Mouse (Mus musculus) hindbrain, embryonic 13.5 days (tissue): ENCODE data around the gene Gm27179. TPM values are rescaled to one million over a fixed set of nuclear protein-coding genes. Genes with fewer than 3 reads are reported as not detected.
"Not testable (repeated sequence)": the region's sequence is repeated elsewhere in the genome, so short reads cannot be mapped to it uniquely, and the experiment has no call there.

Source experiments
- ATAC-seq: fragments of 200-750 bp; cut with Nextera tagmentation; 2 replicates; pipeline ENCODE4 v1.8.0; 2017; ENCODE audit warnings: moderate TSS enrichment; ENCODE audit not compliant: low FRiP score
- H3K27ac ChIP-seq: fragments of 300-500 bp; sonication (generic); 2 replicates; pipeline ENCODE4 v1.5.1; 2015; ENCODE audit warnings: inconsistent platforms, mild to moderate bottlenecking, moderate library complexity
- H3K27me3 ChIP-seq: fragments of 300-500 bp; sonication (generic); 2 replicates; pipeline ENCODE4 v1.6.1; 2015; ENCODE audit warnings: mild to moderate bottlenecking, inconsistent platforms
- H3K36me3 ChIP-seq: fragments of 300-500 bp; sonication (generic); 2 replicates; pipeline ENCODE4 v1.6.1; 2015; ENCODE audit warnings: mild to moderate bottlenecking, inconsistent platforms
- H3K4me1 ChIP-seq: fragments of 300-500 bp; sonication (generic); replicated peaks from 2 replicates; pipeline ENCODE4 v1.6.1; 2015; ENCODE audit warnings: inconsistent platforms
- H3K4me2 ChIP-seq: fragments of 300-500 bp; sonication (generic); 2 replicates; pipeline ENCODE4 v1.6.1; 2015; ENCODE audit warnings: inconsistent platforms, mild to moderate bottlenecking, moderate library complexity
- H3K4me3 ChIP-seq: fragments of 300-500 bp; sonication (generic); 2 replicates; pipeline ENCODE4 v1.5.1; 2015; ENCODE audit warnings: mild to moderate bottlenecking, inconsistent platforms
- H3K9ac ChIP-seq: fragments of 300-500 bp; sonication (generic); 2 replicates; pipeline ENCODE4 v1.6.1; 2015; ENCODE audit warnings: mild to moderate bottlenecking, inconsistent platforms
- H3K9me3 ChIP-seq: fragments of 300-500 bp; sonication (generic); 2 replicates; pipeline ENCODE4 v1.6.1; 2016; ENCODE audit warnings: inconsistent platforms
- WGBS: fragments of 180-500 bp; shearing (Covaris S2); methylation state at CpG from one replicate; pipeline ENCODE4 v1.1.7; 2015; 5-methylcytosine and 5-hydroxymethylcytosine counted together
- polyA plus RNA-seq: library from polyadenylated mRNA; unstranded; fragments of >200 nt; fragmentation: Nextera tagmentation; extraction: Ambion mirVana; gene quantifications from 2 replicates; pipeline ENCODE4 v1.2.1, GENCODE M21; 2015

The Gm27179 gene
- polyA plus RNA-seq, result not detected in 2 replicates

- H3K9me3 ChIP-seq, H3K27me3 ChIP-seq, H3K27ac ChIP-seq, H3K36me3 ChIP-seq, H3K4me2 ChIP-seq, ATAC-seq, H3K9ac ChIP-seq, H3K4me1 ChIP-seq, H3K4me3 ChIP-seq: not testable (repeated sequence)
- WGBS, result no CpG with 5 or more reads among the region's 2 CpGs
Observed at GRCm38 (mm10) chr14:69512449-69512848, at the start of gene Gm27179. Gene Gm27179, minus strand, starts transcription at chr14:69512549.

- not testable (repeated sequence) for H3K4me1 ChIP-seq, H3K27ac ChIP-seq, H3K9me3 ChIP-seq, H3K27me3 ChIP-seq, ATAC-seq, H3K4me2 ChIP-seq, H3K4me3 ChIP-seq, H3K9ac ChIP-seq, H3K36me3 ChIP-seq
- no CpG with 5 or more reads among the region's 14 CpGs for WGBS
Observed at GRCm38 (mm10) chr14:69557550-69557949, 45.2 kb upstream of the Gm27179 start.

GRCm38 (mm10) chr14:69556820-69557219 is 44.5 kb upstream of the Gm27179 start:
- not testable (repeated sequence) for H3K4me3 ChIP-seq, H3K9ac ChIP-seq, H3K4me2 ChIP-seq, H3K27me3 ChIP-seq, H3K9me3 ChIP-seq, H3K36me3 ChIP-seq, H3K4me1 ChIP-seq, ATAC-seq, H3K27ac ChIP-seq
- WGBS, result no CpG with 5 or more reads among the region's 8 CpGs

- not testable (repeated sequence) for H3K4me1 ChIP-seq, H3K9ac ChIP-seq, H3K4me3 ChIP-seq, H3K9me3 ChIP-seq, H3K27ac ChIP-seq, H3K36me3 ChIP-seq, H3K27me3 ChIP-seq, H3K4me2 ChIP-seq
- no CpG with 5 or more reads among the region's 68 CpGs for WGBS
- peak; percentile 97 for ATAC-seq
Observed at GRCm38 (mm10) chr14:69555110-69555831, 42.9 kb upstream of the Gm27179 start, which contains the start of gene Entpd4b. Gene Entpd4b, plus strand, starts transcription at chr14:69555424.

GRCm38 (mm10) chr14:69547310-69547709 is 35.0 kb upstream of the Gm27179 start:
- not testable (repeated sequence) for H3K9me3 ChIP-seq, H3K4me2 ChIP-seq, H3K4me3 ChIP-seq, H3K27me3 ChIP-seq, H3K9ac ChIP-seq, H3K36me3 ChIP-seq, H3K4me1 ChIP-seq, H3K27ac ChIP-seq, ATAC-seq
- WGBS, result no CpG with 5 or more reads among the region's 4 CpGs

- not testable (repeated sequence) for H3K36me3 ChIP-seq, H3K9ac ChIP-seq, H3K27me3 ChIP-seq, H3K27ac ChIP-seq, H3K4me2 ChIP-seq, ATAC-seq, H3K9me3 ChIP-seq, H3K4me1 ChIP-seq, H3K4me3 ChIP-seq
- no CpG with 5 or more reads among the region's 2 CpGs for WGBS
Observed at GRCm38 (mm10) chr14:69545052-69545451, 32.7 kb upstream of the Gm27179 start.

- H3K36me3 ChIP-seq, H3K9ac ChIP-seq, H3K4me3 ChIP-seq, H3K4me2 ChIP-seq, H3K27ac ChIP-seq, H3K9me3 ChIP-seq, H3K27me3 ChIP-seq, ATAC-seq, H3K4me1 ChIP-seq: not testable (repeated sequence)
- WGBS, result no CpG with 5 or more reads among the region's 7 CpGs
Observed at GRCm38 (mm10) chr14:69544033-69544432, 31.7 kb upstream of the Gm27179 start.

- not testable (repeated sequence) for H3K9ac ChIP-seq, H3K9me3 ChIP-seq, H3K27me3 ChIP-seq, ATAC-seq, H3K4me1 ChIP-seq, H3K27ac ChIP-seq, H3K4me3 ChIP-seq, H3K4me2 ChIP-seq, H3K36me3 ChIP-seq
- no CpG with 5 or more reads among the region's 7 CpGs for WGBS
Observed at GRCm38 (mm10) chr14:69542695-69543094, 30.3 kb upstream of the Gm27179 start.

GRCm38 (mm10) chr14:69540113-69540512 is 27.8 kb upstream of the Gm27179 start:
- H3K4me1 ChIP-seq, H3K4me3 ChIP-seq, H3K9ac ChIP-seq, ATAC-seq, H3K4me2 ChIP-seq, H3K9me3 ChIP-seq, H3K27me3 ChIP-seq, H3K27ac ChIP-seq, H3K36me3 ChIP-seq: not testable (repeated sequence)
- WGBS, result no CpG with 5 or more reads among the region's 5 CpGs

GRCm38 (mm10) chr14:69536539-69536938 is 24.2 kb upstream of the Gm27179 start:
- not testable (repeated sequence) for H3K4me3 ChIP-seq, ATAC-seq

GRCm38 (mm10) chr14:69526202-69526601 is 13.9 kb upstream of the Gm27179 start:
- not testable (repeated sequence) for ATAC-seq, H3K9me3 ChIP-seq, H3K4me3 ChIP-seq, H3K4me2 ChIP-seq, H3K9ac ChIP-seq, H3K27ac ChIP-seq, H3K4me1 ChIP-seq, H3K36me3 ChIP-seq, H3K27me3 ChIP-seq
- WGBS, result no CpG with 5 or more reads among the region's 1 CpGs

More at GRCm38 (mm10) chr14:69536539-69536938, 24.2 kb upstream of the Gm27179 start:
- H3K27ac ChIP-seq, H3K4me2 ChIP-seq, H3K36me3 ChIP-seq, H3K9me3 ChIP-seq, H3K4me1 ChIP-seq, H3K9ac ChIP-seq, H3K27me3 ChIP-seq: not testable (repeated sequence)
- no CpG with 5 or more reads among the region's 7 CpGs for WGBS

- H3K4me1 ChIP-seq, H3K9me3 ChIP-seq, H3K27me3 ChIP-seq, H3K4me2 ChIP-seq, ATAC-seq, H3K36me3 ChIP-seq, H3K27ac ChIP-seq, H3K4me3 ChIP-seq, H3K9ac ChIP-seq: not testable (repeated sequence)
- WGBS, result no CpG with 5 or more reads among the region's 1 CpGs
Observed at GRCm38 (mm10) chr14:69523001-69523400, 10.7 kb upstream of the Gm27179 start.

- H3K9ac ChIP-seq, H3K4me3 ChIP-seq, H3K4me1 ChIP-seq, H3K27me3 ChIP-seq, H3K4me2 ChIP-seq, H3K9me3 ChIP-seq, H3K36me3 ChIP-seq, ATAC-seq, H3K27ac ChIP-seq: not testable (repeated sequence)
- no CpG with 5 or more reads among the region's 2 CpGs for WGBS
Observed at GRCm38 (mm10) chr14:69520810-69521209, 8.5 kb upstream of the Gm27179 start.
